Mouse (Mus musculus) lung, embryonic 16.5 days (tissue): Measurements from ENCODE around the gene Smarcc1. TPM values are rescaled to one million over a fixed set of nuclear protein-coding genes. Genes with fewer than 3 reads are reported as not detected.
"Not testable (repeated sequence)": the region's sequence is repeated elsewhere in the genome, so short reads cannot be mapped to it uniquely, and the experiment has no call there.

Experiments used
- ATAC-seq: fragments of 200-750 bp; cut with Nextera tagmentation; 2 replicates; pipeline ENCODE4 v1.8.0; 2017; ENCODE audit warnings: low read depth, mild to moderate bottlenecking, moderate library complexity
- H3K27ac ChIP-seq: fragments of 300-500 bp; sonication (generic); 2 replicates; pipeline ENCODE4 v1.5.1; 2014; ENCODE audit warnings: mild to moderate bottlenecking, control low read depth, low read length
- H3K27me3 ChIP-seq: fragments of 300-500 bp; sonication (generic); 2 replicates; pipeline ENCODE4 v1.6.1; 2014; ENCODE audit warnings: low read depth, low read length, mixed read lengths; ENCODE audit not compliant: control insufficient read depth, insufficient read depth
- H3K36me3 ChIP-seq: fragments of 300-500 bp; sonication (generic); 2 replicates; pipeline ENCODE4 v1.6.1; 2014; ENCODE audit warnings: low read length; ENCODE audit not compliant: control insufficient read depth, insufficient read depth
- H3K4me1 ChIP-seq: fragments of 300-500 bp; sonication (generic); replicated peaks from 2 replicates; pipeline ENCODE4 v1.6.1; 2014; ENCODE audit warnings: low read length, mixed read lengths; ENCODE audit not compliant: control insufficient read depth, insufficient read depth
- H3K4me2 ChIP-seq: fragments of 300-500 bp; sonication (generic); 2 replicates; pipeline ENCODE4 v1.6.1; 2014; ENCODE audit warnings: low read depth, low read length, control low read depth
- H3K4me3 ChIP-seq: fragments of 300-500 bp; sonication (generic); 2 replicates; pipeline ENCODE4 v1.5.1; 2014; ENCODE audit warnings: mild to moderate bottlenecking, low read length, control low read depth
- H3K9ac ChIP-seq: fragments of 300-500 bp; sonication (generic); 2 replicates; pipeline ENCODE4 v1.6.1; 2014; ENCODE audit warnings: low read length, control low read depth
- H3K9me3 ChIP-seq: fragments of 300-500 bp; sonication (generic); 2 replicates; pipeline ENCODE4 v1.6.1; 2016; ENCODE audit warnings: low read length; ENCODE audit not compliant: control insufficient read depth
- WGBS: fragments of 180-500 bp; shearing (Covaris S2); extraction: QIAGEN DNeasy Blood & Tissue Kit; methylation state at CpG from one replicate; pipeline ENCODE4 v1.1.7; 2014; 5-methylcytosine and 5-hydroxymethylcytosine counted together
- polyA plus RNA-seq: library from polyadenylated mRNA; unstranded; fragments of >200 nt; fragmentation: Nextera tagmentation; extraction: Ambion mirVana; gene quantifications from 2 replicates; pipeline ENCODE4 v1.2.1, GENCODE M21; 2015

Gene Smarcc1
- polyA plus RNA-seq, 1 experiment from 2014 or later: 87.1 TPM

GRCm38 (mm10) chr9:110124008-110124540 is 6.6 kb downstream of the Smarcc1 start:
- H3K27ac ChIP-seq, H3K4me2 ChIP-seq, H3K27me3 ChIP-seq, H3K9ac ChIP-seq, H3K4me3 ChIP-seq, ATAC-seq, H3K4me1 ChIP-seq, H3K36me3 ChIP-seq, H3K9me3 ChIP-seq: not testable (repeated sequence)
- 42% methylated on average over 2 of the region's 2 CpGs for WGBS

- Histone ChIP-seq H3K4me2 (peak overlapping the region; percentile 74), H3K9ac (peak overlapping the region; percentile 73), H3K27ac (peak overlapping the region; percentile 95), H3K27me3 (no peaks in the 10 kb centered on the region), H3K4me1 (peaks cover 14% of the 10 kb centered on the region), H3K4me3 (peak overlapping the region; percentile 87), H3K36me3 (peaks cover 4% of the 10 kb centered on the region; the same call in 1 of the 2 replicates), H3K9me3 (no peaks in the 10 kb centered on the region)
- ATAC-seq: no peak
- WGBS: 12% methylated on average over 10 of the region's 10 CpGs
Observed at GRCm38 (mm10) chr9:110130896-110131524, 13.5 kb downstream of the Smarcc1 start.

GRCm38 (mm10) chr9:110131525-110132197 is 14.2 kb downstream of the Smarcc1 start:
- WGBS: under 1% methylated on average over 61 of the region's 64 CpGs

GRCm38 (mm10) chr9:110132201-110132605 is 14.7 kb downstream of the Smarcc1 start:
- 1% methylated on average over 21 of the region's 38 CpGs for WGBS
- Histone ChIP-seq H3K4me2 (peak overlapping the region; percentile 52), H3K27ac (peak overlapping the region; percentile 79), H3K9ac (peak overlapping the region; percentile 92), H3K36me3 (peaks cover 13% of the 10 kb centered on the region), H3K9me3 (no peaks in the 10 kb centered on the region), H3K4me1 (peaks cover 14% of the 10 kb centered on the region), H3K4me3 (peak overlapping the region; percentile 87), H3K27me3 (no peaks in the 10 kb centered on the region)
- peak; percentile 65 for ATAC-seq

More at GRCm38 (mm10) chr9:110131525-110132197, 14.2 kb downstream of the Smarcc1 start:
- H3K27me3 ChIP-seq: no peaks in the 10 kb centered on the region
- peak overlapping the region; percentile 92 for H3K9ac ChIP-seq
- peaks cover 14% of the 10 kb centered on the region for H3K4me1 ChIP-seq
- peak; percentile 99 for ATAC-seq
- no peaks in the 10 kb centered on the region for H3K9me3 ChIP-seq
- H3K27ac ChIP-seq: peak overlapping the region; percentile 95
- H3K4me3 ChIP-seq: peak overlapping the region; percentile 87
- H3K4me2 ChIP-seq: peak overlapping the region; percentile 74
- peaks cover 11% of the 10 kb centered on the region for H3K36me3 ChIP-seq

- no peaks in the 10 kb centered on the region for H3K27me3 ChIP-seq
- H3K4me3 ChIP-seq: peak overlapping the region; percentile 87
- 45% methylated on average over 6 of the region's 6 CpGs for WGBS
- H3K36me3 ChIP-seq: peaks cover 13% of the 10 kb centered on the region
- no peak overlapping the region for H3K27ac ChIP-seq
- no peaks in the 10 kb centered on the region for H3K9me3 ChIP-seq
- peaks cover 14% of the 10 kb centered on the region for H3K4me1 ChIP-seq
- no peak for ATAC-seq
- peak overlapping the region; percentile 52 for H3K4me2 ChIP-seq
- no peak overlapping the region for H3K9ac ChIP-seq
Observed at GRCm38 (mm10) chr9:110132921-110133320, 15.4 kb downstream of the Smarcc1 start.

GRCm38 (mm10) chr9:110134176-110134575 is 16.7 kb downstream of the Smarcc1 start:
- Histone ChIP-seq H3K27ac (no peak overlapping the region), H3K4me2 (no peak overlapping the region), H3K4me1 (peaks cover 14% of the 10 kb centered on the region), H3K27me3 (no peaks in the 10 kb centered on the region), H3K4me3 (no peak overlapping the region), H3K9me3 (no peaks in the 10 kb centered on the region), H3K9ac (no peak overlapping the region), H3K36me3 (peaks cover 13% of the 10 kb centered on the region)
- no peak for ATAC-seq
- 81% methylated on average over 5 of the region's 5 CpGs for WGBS

GRCm38 (mm10) chr9:110139119-110139518 is 21.6 kb downstream of the Smarcc1 start:
- Histone ChIP-seq H3K4me2 (no peak overlapping the region), H3K27ac (no peak overlapping the region), H3K9me3 (no peaks in the 10 kb centered on the region), H3K36me3 (peaks cover 19% of the 10 kb centered on the region), H3K4me3 (no peak overlapping the region), H3K4me1 (no peaks in the 10 kb centered on the region), H3K9ac (no peak overlapping the region), H3K27me3 (no peaks in the 10 kb centered on the region)
- no peak for ATAC-seq
- WGBS: 87% methylated on average over 4 of the region's 4 CpGs

GRCm38 (mm10) chr9:110142097-110142496 is 24.6 kb downstream of the Smarcc1 start:
- Histone ChIP-seq H3K27me3 (no peaks in the 10 kb centered on the region), H3K27ac (no peak overlapping the region), H3K4me1 (no peaks in the 10 kb centered on the region), H3K4me3 (no peak overlapping the region), H3K9me3 (no peaks in the 10 kb centered on the region), H3K9ac (no peak overlapping the region), H3K4me2 (no peak overlapping the region), H3K36me3 (peaks cover 6% of the 10 kb centered on the region)
- 82% methylated on average over 1 of the region's 1 CpGs for WGBS
- no peak for ATAC-seq

- H3K9ac ChIP-seq: no peak overlapping the region
- H3K4me2 ChIP-seq: no peak overlapping the region
- H3K4me1 ChIP-seq: no peaks in the 10 kb centered on the region
- H3K27ac ChIP-seq: no peak overlapping the region
- H3K4me3 ChIP-seq: no peak overlapping the region
- H3K36me3 ChIP-seq: peaks cover 20% of the 10 kb centered on the region
- no peaks in the 10 kb centered on the region for H3K9me3 ChIP-seq
- H3K27me3 ChIP-seq: no peaks in the 10 kb centered on the region
- ATAC-seq: no peak
- WGBS: 54% methylated on average over 2 of the region's 2 CpGs
Observed at GRCm38 (mm10) chr9:110148598-110148997, 31.1 kb downstream of the Smarcc1 start.
